Mouse (Mus musculus): ENCODE data around the gene Xndc1. TPM values are rescaled to one million over a fixed set of nuclear protein-coding genes. Genes with fewer than 3 reads are reported as not detected.

Gene Xndc1
- polyA plus RNA-seq, 1 experiment from 2014 or later = 23.3 TPM

DNA sequence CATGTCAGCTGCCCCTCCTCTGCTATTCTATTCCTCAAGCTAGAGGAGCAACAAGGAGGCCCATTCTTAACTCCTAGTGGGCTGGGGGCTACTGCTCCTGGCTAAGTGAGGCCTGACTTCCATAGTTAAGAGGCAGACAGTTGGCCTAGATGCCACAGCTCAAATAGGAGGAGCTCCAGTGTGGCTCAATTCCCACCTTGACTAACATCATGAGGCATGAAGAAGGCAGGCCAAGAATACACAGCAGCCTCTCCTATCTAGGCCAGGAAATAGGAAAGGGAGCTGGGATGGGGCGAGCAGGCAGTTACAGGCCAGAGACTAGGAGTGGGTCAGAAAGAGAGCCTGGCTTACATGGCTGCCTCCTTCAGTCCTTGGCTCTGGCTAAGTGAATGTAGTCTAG, 42.9 kb downstream of the Xndc1 start:
- no peak for ATAC-seq (ENCODE audit: low FRiP score)
- Histone ChIP-seq H3K27me3 (ENCODE audit: control insufficient read depth, insufficient read depth, low read length) (no peaks in the 10 kb centered on the region), H3K4me2 (replicated peaks; ENCODE audit: low read depth, low read length) (no peak overlapping the region), H3K9me3 (ENCODE audit: control insufficient read depth, low read length) (no peaks in the 10 kb centered on the region), H3K36me3 (ENCODE audit: control insufficient read depth, insufficient read depth, low read length) (no peaks in the 10 kb centered on the region), H3K4me3 (ENCODE audit: low read depth, low read length) (no peak overlapping the region), H3K27ac (ENCODE audit: low read depth, low read length) (no peak overlapping the region), H3K9ac (ENCODE audit: low read depth, low read length) (no peak overlapping the region), H3K4me1 (replicated peaks; ENCODE audit: control insufficient read depth, insufficient read depth, low read length) (no peaks in the 10 kb centered on the region; the same call in 1 of the 2 replicates)
- WGBS = 86% methylated on average over 1 of the region's 1 CpGs
- no peak for DNase-seq (ENCODE audit: low spot score)

DNA sequence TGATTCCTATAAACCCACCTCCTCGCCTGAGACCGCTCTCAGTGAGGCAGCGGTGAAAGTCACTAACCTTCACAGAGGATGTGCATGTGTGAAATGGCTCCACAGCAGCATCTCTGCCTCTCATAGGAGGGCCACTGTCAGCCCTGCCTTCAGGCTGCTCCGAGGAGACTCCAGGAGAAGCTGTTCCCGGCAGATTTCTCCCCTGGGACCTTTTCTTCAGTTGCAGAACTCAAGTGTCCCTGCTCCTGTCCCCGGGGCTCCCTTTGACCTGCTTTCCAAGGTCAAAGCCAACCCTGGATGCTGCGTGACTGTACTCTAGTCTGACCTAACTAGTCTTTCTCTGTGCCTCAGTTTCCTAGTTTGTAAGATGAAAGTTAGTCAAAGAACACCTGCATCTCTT, 43.9 kb downstream of the Xndc1 start, which contains the start of gene Art5:
Gene Art5 (minus strand): TSS at position 319 of the 400 bp plus-strand sequence.
- no peaks in the 10 kb centered on the region for H3K36me3 ChIP-seq (ENCODE audit: control insufficient read depth, insufficient read depth, low read length)
- H3K9ac ChIP-seq (ENCODE audit: low read depth, low read length) = no peak within 1 kb of the TSS
- H3K4me1 ChIP-seq (replicated peaks; ENCODE audit: control insufficient read depth, insufficient read depth, low read length) = no peaks in the 10 kb centered on the region; the same call in 1 of the 2 replicates
- H3K27ac ChIP-seq (ENCODE audit: low read depth, low read length) = no peak within 1 kb of the TSS
- DNase-seq (ENCODE audit: low spot score) = no peak
- no peak for ATAC-seq (ENCODE audit: low FRiP score)
- no peaks in the 10 kb centered on the region for H3K9me3 ChIP-seq (ENCODE audit: control insufficient read depth, low read length)
- H3K27me3 ChIP-seq (ENCODE audit: control insufficient read depth, insufficient read depth, low read length) = no peaks in the 10 kb centered on the region
- 82% methylated on average over 7 of the region's 7 CpGs for WGBS
- H3K4me2 ChIP-seq (replicated peaks; ENCODE audit: low read depth, low read length) = no peak within 1 kb of the TSS
- no peak within 1 kb of the TSS for H3K4me3 ChIP-seq (ENCODE audit: low read depth, low read length)

DNA sequence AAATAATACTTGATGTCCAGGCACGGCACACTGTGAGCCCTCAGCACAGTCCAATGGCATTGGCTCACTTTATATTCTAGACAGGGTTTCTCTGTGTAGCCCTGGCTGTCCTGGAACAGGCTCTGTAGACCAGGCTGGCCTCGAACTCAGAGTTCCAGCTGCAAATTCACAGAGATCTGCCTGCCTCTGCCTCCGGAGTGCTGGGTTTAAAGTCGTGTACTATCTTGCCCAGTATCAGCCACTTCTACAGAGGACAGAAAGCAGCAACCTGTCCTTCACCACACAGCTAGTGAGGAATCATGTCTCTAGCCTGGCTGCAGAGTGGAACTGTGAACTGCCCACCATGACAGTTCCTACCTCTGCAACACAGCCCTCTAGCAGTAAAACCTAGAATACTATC, 44.4 kb downstream of the Xndc1 start:
- no peak overlapping the region for H3K4me3 ChIP-seq (ENCODE audit: low read depth, low read length)
- no peaks in the 10 kb centered on the region for H3K36me3 ChIP-seq (ENCODE audit: control insufficient read depth, insufficient read depth, low read length)
- H3K9ac ChIP-seq (ENCODE audit: low read depth, low read length) = no peak overlapping the region
- H3K9me3 ChIP-seq (ENCODE audit: control insufficient read depth, low read length) = no peaks in the 10 kb centered on the region
- H3K4me2 ChIP-seq (replicated peaks; ENCODE audit: low read depth, low read length) = no peak overlapping the region
- H3K27ac ChIP-seq (ENCODE audit: low read depth, low read length) = no peak overlapping the region
- H3K4me1 ChIP-seq (replicated peaks; ENCODE audit: control insufficient read depth, insufficient read depth, low read length) = no peaks in the 10 kb centered on the region; the same call in 1 of the 2 replicates
- DNase-seq (ENCODE audit: low spot score) (no peak), ATAC-seq (ENCODE audit: low FRiP score) (no peak)
- 92% methylated on average over 4 of the region's 4 CpGs for WGBS
- no peaks in the 10 kb centered on the region for H3K27me3 ChIP-seq (ENCODE audit: control insufficient read depth, insufficient read depth, low read length)

DNA sequence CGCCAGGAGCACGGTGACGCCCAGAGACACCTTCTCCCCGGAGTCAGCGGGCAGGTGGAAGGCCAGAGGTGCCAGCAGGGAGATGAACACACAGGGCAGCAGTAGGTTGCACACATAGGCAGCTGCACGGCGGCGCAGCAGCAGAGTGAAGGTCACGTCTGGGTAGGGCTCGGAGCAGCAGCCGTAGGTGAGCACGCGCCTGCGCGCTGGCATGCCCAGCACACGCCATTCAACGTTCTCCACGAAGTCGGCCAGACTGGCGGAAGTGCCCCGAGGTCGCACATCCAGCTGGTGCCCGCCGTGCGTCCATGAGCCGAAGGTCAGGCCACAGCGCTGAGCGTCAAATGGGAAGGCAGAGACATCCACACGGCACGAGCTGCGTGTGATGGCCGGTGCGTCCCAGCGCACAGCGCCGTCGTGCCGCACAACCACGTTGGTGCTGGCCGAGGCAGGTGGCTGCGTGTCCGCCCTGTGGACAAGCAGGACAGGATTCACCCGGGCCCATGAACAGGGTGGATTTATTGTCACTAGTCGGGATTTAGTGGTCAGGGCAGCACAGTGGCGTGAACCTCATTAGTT, 47.9 kb downstream of the Xndc1 start:
- Histone ChIP-seq H3K27me3 (ENCODE audit: control insufficient read depth, insufficient read depth, low read length) (no peaks in the 10 kb centered on the region), H3K9ac (ENCODE audit: low read depth, low read length) (no peak overlapping the region), H3K27ac (ENCODE audit: low read depth, low read length) (no peak overlapping the region), H3K9me3 (ENCODE audit: control insufficient read depth, low read length) (no peaks in the 10 kb centered on the region), H3K4me3 (ENCODE audit: low read depth, low read length) (no peak overlapping the region), H3K4me1 (replicated peaks; ENCODE audit: control insufficient read depth, insufficient read depth, low read length) (no peaks in the 10 kb centered on the region), H3K4me2 (replicated peaks; ENCODE audit: low read depth, low read length) (no peak overlapping the region), H3K36me3 (ENCODE audit: control insufficient read depth, insufficient read depth, low read length) (no peaks in the 10 kb centered on the region)
- DNase-seq (ENCODE audit: low spot score) (no peak), ATAC-seq (ENCODE audit: low FRiP score) (no peak)
- 80% methylated on average over 45 of the region's 45 CpGs for WGBS

DNA sequence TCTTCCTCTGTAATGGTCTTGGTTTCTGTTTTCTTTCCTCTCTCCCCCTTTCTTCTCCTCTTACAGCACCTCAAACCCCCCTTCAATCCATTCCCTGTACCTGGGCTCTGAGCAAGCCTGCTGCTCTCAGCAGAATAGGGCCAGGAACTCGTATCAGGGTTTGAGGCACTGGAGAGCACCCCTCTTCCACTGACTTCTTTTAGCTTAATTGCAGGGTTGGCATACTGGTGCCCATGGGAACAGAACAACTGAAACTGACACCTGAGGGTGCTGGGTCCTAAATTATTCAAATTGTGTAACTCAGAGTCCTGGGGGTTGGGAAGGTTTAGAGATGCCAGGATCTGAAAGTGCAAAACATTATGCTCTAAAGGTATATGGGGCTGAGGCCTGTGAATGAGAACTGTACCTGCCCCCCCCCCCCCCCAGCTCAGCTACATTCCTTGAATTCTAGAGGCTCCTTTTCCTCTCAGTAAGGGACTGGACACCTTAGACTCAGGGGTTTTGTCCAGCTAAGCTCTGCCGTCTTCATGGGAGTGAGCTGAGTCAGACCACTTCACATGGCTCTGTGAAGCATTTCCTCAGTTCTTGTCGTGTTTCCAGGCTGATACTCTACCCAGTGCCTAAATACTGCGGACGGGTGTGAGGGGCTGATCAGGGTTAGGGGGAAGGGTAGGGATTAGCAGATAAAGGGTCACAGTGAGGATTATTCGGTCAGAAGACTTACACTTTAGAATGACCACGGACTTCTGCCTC, 51.4 kb downstream of the Xndc1 start, which contains the start of gene Chrna10:
Gene Chrna10 (minus strand): TSS at position 250 of the 753 bp plus-strand sequence.
- Histone ChIP-seq H3K4me3 (ENCODE audit: low read depth, low read length) (no peak within 1 kb of the TSS), H3K36me3 (ENCODE audit: control insufficient read depth, insufficient read depth, low read length) (peaks cover 10% of the 10 kb centered on the region; the same call in 1 of the 2 replicates), H3K27ac (ENCODE audit: low read depth, low read length) (no peak within 1 kb of the TSS), H3K9me3 (ENCODE audit: control insufficient read depth, low read length) (no peaks in the 10 kb centered on the region), H3K4me1 (replicated peaks; ENCODE audit: control insufficient read depth, insufficient read depth, low read length) (no peaks in the 10 kb centered on the region), H3K4me2 (replicated peaks; ENCODE audit: low read depth, low read length) (no peak within 1 kb of the TSS), H3K27me3 (ENCODE audit: control insufficient read depth, insufficient read depth, low read length) (no peaks in the 10 kb centered on the region), H3K9ac (ENCODE audit: low read depth, low read length) (no peak within 1 kb of the TSS)
- DNase-seq (ENCODE audit: low spot score) = no peak
- WGBS = 64% methylated on average over 7 of the region's 7 CpGs
- ATAC-seq (ENCODE audit: low FRiP score) = no peak

DNA sequence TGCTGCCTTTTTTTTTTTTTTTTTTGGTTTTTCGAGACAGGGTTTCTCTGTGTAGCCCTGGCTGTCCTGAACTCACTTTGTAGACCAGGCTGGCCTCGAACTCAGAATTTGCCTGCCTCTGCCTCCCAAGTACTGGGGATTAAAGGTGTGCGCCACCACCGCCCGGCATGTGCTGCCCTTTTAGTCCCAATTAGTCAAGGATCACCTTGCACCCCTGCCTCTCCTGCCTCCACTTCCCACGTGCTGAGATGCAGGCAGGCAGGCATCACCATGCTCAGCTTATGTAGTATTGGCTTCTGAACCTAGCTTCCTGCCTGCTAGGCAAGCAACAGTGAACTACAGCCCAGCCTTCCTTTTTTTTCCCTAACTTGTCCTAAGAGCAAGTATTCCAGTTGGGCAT, 52.1 kb downstream of the Xndc1 start:
- H3K4me3 ChIP-seq (ENCODE audit: low read depth, low read length) = no peak overlapping the region
- ATAC-seq (ENCODE audit: low FRiP score) (no peak), DNase-seq (ENCODE audit: low spot score) (no peak)
- no peak overlapping the region for H3K27ac ChIP-seq (ENCODE audit: low read depth, low read length)
- 82% methylated on average over 6 of the region's 6 CpGs for WGBS
- H3K36me3 ChIP-seq (ENCODE audit: control insufficient read depth, insufficient read depth, low read length) = peaks cover 16% of the 10 kb centered on the region; the same call in 1 of the 2 replicates
- no peak overlapping the region for H3K4me2 ChIP-seq (replicated peaks; ENCODE audit: low read depth, low read length)
- H3K9ac ChIP-seq (ENCODE audit: low read depth, low read length) = no peak overlapping the region
- no peaks in the 10 kb centered on the region for H3K27me3 ChIP-seq (ENCODE audit: control insufficient read depth, insufficient read depth, low read length)
- no peaks in the 10 kb centered on the region for H3K9me3 ChIP-seq (ENCODE audit: control insufficient read depth, low read length)
- H3K4me1 ChIP-seq (replicated peaks; ENCODE audit: control insufficient read depth, insufficient read depth, low read length) = no peaks in the 10 kb centered on the region

DNA sequence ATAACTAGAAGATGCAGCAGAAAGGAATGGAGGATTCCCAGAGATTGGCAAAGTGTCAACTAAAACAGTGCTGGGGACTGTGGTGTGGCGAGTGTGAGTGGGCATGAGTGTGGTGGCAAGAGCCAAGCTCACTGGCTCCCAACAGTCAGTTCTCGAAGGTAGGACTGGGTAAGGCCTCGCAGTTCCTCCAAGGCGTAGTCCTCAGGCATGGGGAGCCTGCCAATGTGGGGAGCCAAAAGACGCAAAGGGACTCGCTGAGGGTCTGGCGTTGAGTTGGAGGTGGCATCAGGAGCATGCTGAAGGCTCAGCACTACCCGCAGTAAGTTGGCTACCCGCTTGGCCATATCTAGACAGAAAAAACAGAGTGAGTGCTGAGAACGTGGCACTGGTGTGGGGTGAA, 55.0 kb downstream of the Xndc1 start:
- H3K36me3 ChIP-seq (ENCODE audit: control insufficient read depth, insufficient read depth, low read length) = peaks cover 24% of the 10 kb centered on the region
- H3K4me1 ChIP-seq (replicated peaks; ENCODE audit: control insufficient read depth, insufficient read depth, low read length) = no peaks in the 10 kb centered on the region
- WGBS = 94% methylated on average over 10 of the region's 10 CpGs
- DNase-seq (ENCODE audit: low spot score) (no peak), ATAC-seq (ENCODE audit: low FRiP score) (no peak)
- no peak overlapping the region for H3K4me2 ChIP-seq (replicated peaks; ENCODE audit: low read depth, low read length)
- H3K4me3 ChIP-seq (ENCODE audit: low read depth, low read length) = no peak overlapping the region
- no peaks in the 10 kb centered on the region for H3K27me3 ChIP-seq (ENCODE audit: control insufficient read depth, insufficient read depth, low read length)
- no peak overlapping the region for H3K27ac ChIP-seq (ENCODE audit: low read depth, low read length)
- H3K9me3 ChIP-seq (ENCODE audit: control insufficient read depth, low read length) = no peaks in the 10 kb centered on the region
- H3K9ac ChIP-seq (ENCODE audit: low read depth, low read length) = no peak overlapping the region

DNA sequence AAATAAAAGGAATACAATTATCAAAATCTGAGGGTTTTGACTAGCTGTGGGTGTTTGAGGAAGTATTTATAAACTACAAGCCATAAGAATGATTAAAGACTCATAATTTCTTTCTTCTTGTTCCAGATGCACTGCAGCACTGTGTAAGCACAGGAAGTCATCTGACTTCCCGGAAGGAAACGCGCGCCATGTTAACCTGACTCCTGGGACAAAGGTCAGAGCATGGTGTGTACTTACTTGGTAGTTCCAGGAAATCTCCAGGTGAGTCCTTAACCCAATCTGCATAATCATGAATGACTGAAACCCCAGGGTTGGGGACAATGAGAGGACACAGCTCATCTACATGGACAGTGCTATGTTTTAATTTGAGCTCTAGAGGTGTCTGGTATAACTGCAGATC, 67.1 kb downstream of the Xndc1 start:
- Histone ChIP-seq H3K4me3 (ENCODE audit: low read depth, low read length) (no peak overlapping the region), H3K9ac (ENCODE audit: low read depth, low read length) (no peak overlapping the region), H3K4me2 (replicated peaks; ENCODE audit: low read depth, low read length) (no peak overlapping the region), H3K27me3 (ENCODE audit: control insufficient read depth, insufficient read depth, low read length) (no peaks in the 10 kb centered on the region), H3K9me3 (ENCODE audit: control insufficient read depth, low read length) (no peaks in the 10 kb centered on the region), H3K27ac (ENCODE audit: low read depth, low read length) (no peak overlapping the region), H3K4me1 (replicated peaks; ENCODE audit: control insufficient read depth, insufficient read depth, low read length) (no peaks in the 10 kb centered on the region), H3K36me3 (ENCODE audit: control insufficient read depth, insufficient read depth, low read length) (peaks cover 10% of the 10 kb centered on the region)
- no peak for ATAC-seq (ENCODE audit: low FRiP score)
- no peak for DNase-seq (ENCODE audit: low spot score)
- 94% methylated on average over 4 of the region's 4 CpGs for WGBS
